Mouse (Mus musculus) midbrain, embryonic 14.5 days (tissue): ENCODE measurements around the gene Gdpd2. TPM values are rescaled to one million over a fixed set of nuclear protein-coding genes. Genes with fewer than 3 reads are reported as not detected.
A peak's percentile ranks its signal among the peaks of the same experiment; 100 is the strongest.

Source experiments
- ATAC-seq: fragments of 200-750 bp; cut with Nextera tagmentation; 2 replicates; pipeline ENCODE4 v1.8.0; 2017; ENCODE audit warnings: moderate number of reproducible peaks, moderate library complexity; ENCODE audit not compliant: low FRiP score, low TSS enrichment
- DNase-seq: peaks from one replicate; pipeline ENCODE4 v3.0.0-alpha.2; 2015
- H3K27ac ChIP-seq: fragments of 300-500 bp; sonication (generic); replicated peaks from 2 replicates; pipeline ENCODE4 v1.5.1; 2014; ENCODE audit warnings: mild to moderate bottlenecking, low read depth, low read length, moderate library complexity
- H3K27me3 ChIP-seq: fragments of 300-500 bp; sonication (generic); 2 replicates; pipeline ENCODE4 v1.6.1; 2014; ENCODE audit warnings: low read length, control low read depth, mixed read lengths; ENCODE audit not compliant: control insufficient read depth, insufficient read depth
- H3K36me3 ChIP-seq: fragments of 300-500 bp; sonication (generic); 2 replicates; pipeline ENCODE4 v1.6.1; 2014; ENCODE audit warnings: low read length, control low read depth; ENCODE audit not compliant: control insufficient read depth, insufficient read depth
- H3K4me1 ChIP-seq: fragments of 300-500 bp; sonication (generic); 2 replicates; pipeline ENCODE4 v1.6.1; 2014; ENCODE audit warnings: mild to moderate bottlenecking, antibody characterized with exemption, low read length, control low read depth; ENCODE audit not compliant: control insufficient read depth, insufficient read depth
- H3K4me2 ChIP-seq: fragments of 300-500 bp; sonication (generic); 2 replicates; pipeline ENCODE4 v1.6.1; 2014; ENCODE audit warnings: mild to moderate bottlenecking, low read length, moderate library complexity
- H3K4me3 ChIP-seq: fragments of 300-500 bp; sonication (generic); replicated peaks from 2 replicates; pipeline ENCODE4 v1.5.1; 2014; ENCODE audit warnings: low read depth, low read length
- H3K9ac ChIP-seq: fragments of 300-500 bp; sonication (generic); replicated peaks from 2 replicates; pipeline ENCODE4 v1.6.1; 2014; ENCODE audit warnings: mild to moderate bottlenecking, low read length, moderate library complexity
- H3K9me3 ChIP-seq: fragments of 300-500 bp; sonication (generic); 2 replicates; pipeline ENCODE4 v1.6.1; 2016; ENCODE audit warnings: low read length, control low read depth, mixed read lengths; ENCODE audit not compliant: control insufficient read depth
- WGBS: fragments of 180-500 bp; shearing (Covaris S2); extraction: QIAGEN DNeasy Blood & Tissue Kit; methylation state at CpG from one replicate; pipeline ENCODE4 v1.1.7; 2014; 5-methylcytosine and 5-hydroxymethylcytosine counted together
- polyA plus RNA-seq: library from polyadenylated mRNA; unstranded; fragments of >200 nt; fragmentation: Nextera tagmentation; extraction: Ambion mirVana; gene quantifications from 2 replicates; pipeline ENCODE4 v1.2.1, GENCODE M21; 2014

Gdpd2 gene
- polyA plus RNA-seq, 1 experiment from 2014 or later = 31.0 TPM

DNA sequence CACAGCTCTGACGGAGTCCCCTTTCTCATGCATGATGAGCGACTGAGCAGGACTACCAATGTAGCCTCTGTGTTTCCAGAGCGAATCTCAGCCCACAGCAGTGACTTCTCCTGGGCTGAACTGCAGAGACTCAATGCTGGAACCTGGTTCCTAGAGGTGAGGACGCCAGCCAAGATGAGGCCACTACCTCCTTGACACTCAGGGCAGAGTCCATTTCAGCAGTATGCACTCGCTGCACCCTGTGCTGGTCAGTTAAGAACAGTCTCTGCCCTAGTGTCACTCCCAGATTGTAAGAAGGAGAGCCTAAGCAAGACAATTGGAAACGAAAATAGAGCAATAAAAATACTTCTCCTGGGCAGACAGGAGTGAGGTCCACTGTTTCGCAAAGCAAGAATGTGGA is 4.7 kb downstream of the Gdpd2 start:
- Histone ChIP-seq H3K4me2 (no peak overlapping the region), H3K27ac (no peak overlapping the region), H3K36me3 (no peaks in the 10 kb centered on the region), H3K4me3 (no peak overlapping the region), H3K9me3 (no peaks in the 10 kb centered on the region), H3K4me1 (peaks cover 6% of the 10 kb centered on the region; the same call in 1 of the 2 replicates), H3K27me3 (no peaks in the 10 kb centered on the region), H3K9ac (no peak overlapping the region)
- ATAC-seq (no peak), DNase-seq (no peak)
- 83% methylated on average over 7 of the region's 7 CpGs for WGBS

DNA sequence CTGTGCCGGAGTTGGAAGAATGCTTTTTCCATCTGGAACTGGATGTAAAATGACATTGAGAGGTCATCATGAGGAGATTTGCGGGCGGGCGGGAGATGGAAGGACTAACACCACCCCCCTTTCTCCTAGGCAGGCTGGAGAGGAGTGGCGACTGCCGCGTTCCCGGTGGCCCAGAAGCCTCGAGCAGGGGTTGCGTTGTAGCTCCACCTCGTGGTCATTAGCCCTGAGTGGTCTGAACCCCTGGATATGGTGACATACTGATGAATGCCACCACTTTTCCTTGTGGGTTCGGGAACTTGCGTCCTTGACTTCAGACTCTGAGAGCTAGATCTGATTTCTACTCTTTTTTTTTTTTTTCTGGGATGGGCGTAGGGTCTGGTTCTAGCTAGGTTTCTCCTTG is 9.2 kb downstream of the Gdpd2 start:
- Histone ChIP-seq H3K9ac (no peak overlapping the region; the same call in 1 of the 2 replicates), H3K27me3 (no peaks in the 10 kb centered on the region), H3K9me3 (no peaks in the 10 kb centered on the region), H3K27ac (no peak overlapping the region), H3K4me1 (no peaks in the 10 kb centered on the region), H3K4me3 (peak overlapping the region; percentile 15; the same call in 1 of the 2 replicates), H3K4me2 (peak overlapping the region; percentile 44), H3K36me3 (no peaks in the 10 kb centered on the region)
- WGBS = 23% methylated on average over 14 of the region's 14 CpGs
- peak; percentile 72; the same call in 1 of the 2 replicates for ATAC-seq
- peak; percentile 78 for DNase-seq

- DNase-seq = peak; percentile 61
- peak overlapping the region; percentile 15; the same call in 1 of the 2 replicates for H3K4me3 ChIP-seq
- peak overlapping the region; percentile 44 for H3K4me2 ChIP-seq
- ATAC-seq = 0 out of 2 replicates have a peak, but pooled peaks have one; percentile 59
- no peaks in the 10 kb centered on the region for H3K9me3 ChIP-seq
- no peak overlapping the region for H3K27ac ChIP-seq
- H3K27me3 ChIP-seq = no peaks in the 10 kb centered on the region
- no peaks in the 10 kb centered on the region for H3K36me3 ChIP-seq
- H3K4me1 ChIP-seq = no peaks in the 10 kb centered on the region
- WGBS = 35% methylated on average over 10 of the region's 10 CpGs
- H3K9ac ChIP-seq = no peak overlapping the region; the same call in 1 of the 2 replicates
Measured at GRCm38 (mm10) chrX:100739443-100739842, 9.8 kb downstream of the Gdpd2 start.

GRCm38 (mm10) chrX:100740785-100741184 is 11.1 kb downstream of the Gdpd2 start:
- WGBS = 74% methylated on average over 6 of the region's 6 CpGs

DNA sequence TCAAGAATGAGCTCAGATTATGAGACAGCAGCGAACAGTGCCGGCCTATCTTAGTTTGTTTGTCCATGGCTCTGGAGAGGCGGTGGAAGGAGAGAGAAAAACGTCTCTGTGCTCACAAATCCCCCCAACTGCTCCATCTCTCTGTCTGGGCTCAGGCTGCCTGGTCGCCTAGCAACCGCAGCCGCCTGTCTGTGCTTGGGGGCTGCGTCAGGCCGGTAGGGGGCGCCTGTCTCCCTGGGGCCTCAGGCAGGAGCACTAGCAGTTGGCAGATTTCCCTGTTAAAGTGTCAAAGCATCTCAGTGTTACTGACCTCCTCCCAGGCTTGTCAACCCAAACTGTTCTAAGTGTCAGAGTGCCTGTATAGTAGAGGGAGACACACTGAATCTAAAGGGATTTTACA is 12.3 kb downstream of the Gdpd2 start:
- Histone ChIP-seq H3K4me1 (no peaks in the 10 kb centered on the region), H3K36me3 (no peaks in the 10 kb centered on the region), H3K27me3 (no peaks in the 10 kb centered on the region), H3K9me3 (no peaks in the 10 kb centered on the region), H3K27ac (0 out of 2 replicates have a peak overlapping the region, but pooled peaks have one; percentile 28), H3K4me3 (no peak overlapping the region), H3K9ac (no peak overlapping the region), H3K4me2 (peak overlapping the region; percentile 1; the same call in 1 of the 2 replicates)
- WGBS = 10% methylated on average over 10 of the region's 10 CpGs
- ATAC-seq (peak; percentile 53; the same call in 1 of the 2 replicates), DNase-seq (peak; percentile 83)

More at GRCm38 (mm10) chrX:100740785-100741184, 11.1 kb downstream of the Gdpd2 start:
- H3K4me1 ChIP-seq = no peaks in the 10 kb centered on the region
- H3K9ac ChIP-seq = no peak overlapping the region
- no peak for DNase-seq
- no peaks in the 10 kb centered on the region for H3K9me3 ChIP-seq
- no peaks in the 10 kb centered on the region for H3K27me3 ChIP-seq
- H3K4me3 ChIP-seq = no peak overlapping the region
- ATAC-seq = no peak
- H3K36me3 ChIP-seq = no peaks in the 10 kb centered on the region
- H3K4me2 ChIP-seq = no peak overlapping the region
- H3K27ac ChIP-seq = no peak overlapping the region

- WGBS = 82% methylated on average over 6 of the region's 6 CpGs
- no peak for ATAC-seq
Measured at GRCm38 (mm10) chrX:100765855-100766254, 36.2 kb downstream of the Gdpd2 start.

DNA sequence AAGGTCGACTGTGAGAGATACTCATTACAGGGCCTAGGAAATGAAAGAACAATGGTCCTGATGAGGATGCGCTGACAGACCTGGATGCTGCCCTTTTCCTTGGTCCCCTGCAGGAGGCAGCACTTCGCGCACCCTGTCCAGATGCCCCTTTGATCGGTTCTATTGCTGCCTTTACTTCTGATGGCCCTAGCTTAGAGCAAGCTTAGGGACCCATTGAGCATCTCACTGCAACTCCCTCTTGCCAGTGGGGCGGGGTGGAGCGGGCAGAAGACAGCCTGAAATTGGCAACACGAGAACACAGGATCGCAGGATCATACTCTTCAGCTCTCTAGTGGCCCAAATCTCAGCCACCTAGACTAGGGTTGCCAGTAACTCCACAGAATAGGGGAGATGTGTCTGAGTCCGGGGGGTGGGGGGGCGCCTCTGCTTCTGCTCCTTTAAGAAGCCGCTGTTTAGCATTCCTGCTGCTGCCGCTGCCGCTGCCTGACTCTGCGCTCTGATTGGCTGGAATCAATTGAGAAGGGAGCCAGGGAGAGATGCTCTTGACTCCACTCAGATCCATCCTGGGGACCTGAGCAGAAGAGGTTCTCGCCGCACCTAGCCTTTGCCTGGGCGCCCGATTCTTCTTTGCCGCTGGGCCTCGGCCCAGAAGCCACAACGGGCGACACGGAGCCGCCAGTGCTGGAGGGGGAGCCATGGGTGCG is 37.7 kb downstream of the Gdpd2 start, which contains the start of gene Dlg3:
Dlg3 (plus strand) TSS at position 542 of the 704 bp plus-strand sequence.
- ATAC-seq (peak; percentile 91), DNase-seq (peak; percentile 87)
- 19% methylated on average over 26 of the region's 26 CpGs for WGBS
- no peaks in the 10 kb centered on the region for H3K27me3 ChIP-seq
- peak within 1 kb of the TSS; percentile 59 for H3K4me3 ChIP-seq
- H3K36me3 ChIP-seq = no peaks in the 10 kb centered on the region
- no peaks in the 10 kb centered on the region for H3K4me1 ChIP-seq
- H3K9ac ChIP-seq = peak within 1 kb of the TSS; percentile 72
- H3K4me2 ChIP-seq = peak within 1 kb of the TSS; percentile 55
- H3K27ac ChIP-seq = peak within 1 kb of the TSS; percentile 82
- H3K9me3 ChIP-seq = no peaks in the 10 kb centered on the region

More at GRCm38 (mm10) chrX:100765855-100766254, 36.2 kb downstream of the Gdpd2 start:
- H3K4me2 ChIP-seq = no peak overlapping the region
- no peak overlapping the region for H3K27ac ChIP-seq
- H3K9ac ChIP-seq = no peak overlapping the region
- no peaks in the 10 kb centered on the region for H3K9me3 ChIP-seq
- H3K4me3 ChIP-seq = no peak overlapping the region
- no peaks in the 10 kb centered on the region for H3K36me3 ChIP-seq
- H3K4me1 ChIP-seq = no peaks in the 10 kb centered on the region
- H3K27me3 ChIP-seq = no peaks in the 10 kb centered on the region
- DNase-seq = no peak

- no peaks in the 10 kb centered on the region for H3K9me3 ChIP-seq
- H3K4me1 ChIP-seq = no peaks in the 10 kb centered on the region
- peak overlapping the region; percentile 59 for H3K4me3 ChIP-seq
- peak overlapping the region; percentile 82 for H3K27ac ChIP-seq
- WGBS = 34% methylated on average over 29 of the region's 36 CpGs
- H3K27me3 ChIP-seq = no peaks in the 10 kb centered on the region
- peak overlapping the region; percentile 72 for H3K9ac ChIP-seq
- peak overlapping the region; percentile 55 for H3K4me2 ChIP-seq
- peak; percentile 34 for DNase-seq
- peaks cover 2% of the 10 kb centered on the region; the same call in 1 of the 2 replicates for H3K36me3 ChIP-seq
- peak; percentile 69 for ATAC-seq
Measured at GRCm38 (mm10) chrX:100767885-100768626, 38.4 kb downstream of the Gdpd2 start.
